11 mouse cellular contexts compared by ENCODE assay signal in genomic region chr17:45550253-45550652, GRCm38 (mm10). TPM values are rescaled to one million over a fixed set of nuclear protein-coding genes. Genes with fewer than 3 reads are reported as not detected.
DNase-seq lines count a peak whose midpoint lies in the region; ATAC-seq and TF ChIP-seq lines count a peak whose summit lies in the region.
"Had no signal": no experiment of that assay in that cellular context is flagged by ENCODE, and none has a peak within 500 bp of the region (broad histone marks: within the 10 kb centered on the region; RNA-seq: fewer than 3 reads in every experiment).

No protein-coding gene starts in this region.

- no peaks in the 10 kb centered on the region for H3K9me3 ChIP-seq in heart, postnatal 0 days (replicated peaks; ENCODE audit: control insufficient read depth, low read length)
- H3K9me3 ChIP-seq in forebrain, postnatal 0 days (ENCODE audit: low read length), result no peaks in the 10 kb centered on the region
- H3K9me3 ChIP-seq in midbrain, embryonic 10.5 days (replicated peaks), result no peaks in the 10 kb centered on the region

- no peak for TF ChIP-seq CTCF in heart, postnatal 0 days (IDR thresholded peaks at IDR 0.05; ENCODE audit: low read depth)
- no peak for TF ChIP-seq CTCF in forebrain, postnatal 0 days (IDR thresholded peaks at IDR 0.05; ENCODE audit: low read depth)
- no peak for TF ChIP-seq CTCF in lung, adult 2 months (IDR thresholded peaks at IDR 0.05; ENCODE audit: insufficient read depth, low read length)

- no peak overlapping the region for H3K9ac ChIP-seq in heart, postnatal 0 days (replicated peaks; ENCODE audit: low read depth, low read length)
- H3K9ac ChIP-seq in forebrain, postnatal 0 days, result peak overlapping the region; percentile 97

- peaks cover 63% of the 10 kb centered on the region for H3K27me3 ChIP-seq in heart, postnatal 0 days (ENCODE audit: control insufficient read depth, insufficient read depth, low read length)
- H3K27me3 ChIP-seq in forebrain, postnatal 0 days (ENCODE audit: insufficient read depth, low read length), result no peaks in the 10 kb centered on the region
- H3K27me3 ChIP-seq in midbrain, embryonic 10.5 days (ENCODE audit: low read depth, poor library complexity, severe bottlenecking), result peaks cover 44% of the 10 kb centered on the region

- 36% methylated on average over 5 of the region's 5 CpGs for WGBS in heart, postnatal 0 days
- 32% methylated on average over 5 of the region's 5 CpGs for whole genome bisulfite sequencing in forebrain, postnatal 0 days
- WGBS in midbrain, embryonic 10.5 days, result 31% methylated on average over 5 of the region's 5 CpGs
- WGBS in lung, adult 2 months, result 23% methylated on average over 5 of the region's 5 CpGs

- no peak overlapping the region for H3K4me3 ChIP-seq in heart, postnatal 0 days (ENCODE audit: low read depth, low read length)
- peak overlapping the region; percentile 88; the same call in 1 of the 2 replicates for H3K4me3 ChIP-seq in forebrain, postnatal 0 days (ENCODE audit: low read depth, low read length)
- peak overlapping the region; percentile 96 for H3K4me3 ChIP-seq in midbrain, embryonic 10.5 days
- H3K4me3 ChIP-seq in lung, adult 2 months (replicated peaks; ENCODE audit: extremely low read depth, low read depth, low read length), result no peak overlapping the region

- no peak for TF ChIP-seq POLR2A in lung, adult 2 months (IDR thresholded peaks at IDR 0.05; ENCODE audit: borderline replicate concordance, extremely low read depth, low read depth, low read length)

- DNase-seq in heart, postnatal 0 days (ENCODE audit: low spot score), result no peak
- DNase-seq in heart, adult 8-10 months (ENCODE audit: low spot score), result no peak
- peak; percentile 43 to 47 for DNase-seq in cerebellum, postnatal 25 days
- DNase-seq in forebrain, postnatal 0 days, result no peak
- peak; percentile 14 for DNase-seq in midbrain, embryonic 10.5 days (ENCODE audit: low spot score)
- DNase-seq in left cerebral cortex, adult 11 months (ENCODE audit: low spot score), result no peak
- DNase-seq in embryo, embryonic 11 days, result no peak
- DNase-seq in lung, adult 2 months, result no peak
- DNase-seq: adrenal gland, adult 8-10 months; kidney, adult 18-20 months had no signal

- no peak for TF ChIP-seq EP300 in heart, postnatal 0 days (IDR thresholded peaks at IDR 0.05; ENCODE audit: low read depth)

- H3K4me2 ChIP-seq in heart, postnatal 0 days (ENCODE audit: low read depth, low read length), result peak overlapping the region; percentile 99; the same call in 1 of the 2 replicates
- H3K4me2 ChIP-seq in forebrain, postnatal 0 days (ENCODE audit: low read depth), result peak overlapping the region; percentile 55

- H3K36me3 ChIP-seq in heart, postnatal 0 days (replicated peaks; ENCODE audit: control insufficient read depth, insufficient read depth, low read length), result no peaks in the 10 kb centered on the region
- H3K36me3 ChIP-seq in forebrain, postnatal 0 days (ENCODE audit: insufficient read depth), result peaks cover 17% of the 10 kb centered on the region
- peaks cover 9% of the 10 kb centered on the region for H3K36me3 ChIP-seq in midbrain, embryonic 10.5 days

- H3K4me1 ChIP-seq in heart, postnatal 0 days (ENCODE audit: control insufficient read depth, insufficient read depth), result peaks cover 16% of the 10 kb centered on the region
- H3K4me1 ChIP-seq in forebrain, postnatal 0 days (ENCODE audit: insufficient read depth), result peaks cover 8% of the 10 kb centered on the region
- H3K4me1 ChIP-seq in midbrain, embryonic 10.5 days, result peaks cover 61% of the 10 kb centered on the region
- H3K4me1 ChIP-seq in lung, adult 2 months (ENCODE audit: control insufficient read depth, insufficient read depth, low read length), result peaks cover 3% of the 10 kb centered on the region

- no peak for ATAC-seq in heart, postnatal 0 days (ENCODE audit: insufficient read depth, low read depth)
- no peak for ATAC-seq in forebrain, postnatal 0 days

- H3K27ac ChIP-seq in heart, postnatal 0 days (ENCODE audit: low read depth), result no peak overlapping the region
- peak overlapping the region; percentile 93; the same call in 1 of the 2 replicates for H3K27ac ChIP-seq in forebrain, postnatal 0 days (ENCODE audit: low read depth, low read length)
- H3K27ac ChIP-seq in midbrain, embryonic 10.5 days (replicated peaks), result peak overlapping the region; percentile 99
- H3K27ac ChIP-seq: macrophage had no signal

RNA-seq across cellular contexts. Expression of gene Tmem151b, which starts 0.8 kb away (rescaled TPM):
- total RNA-seq in heart, postnatal 0 days (2014; rRNA removed; ENCODE audit: low replicate concordance), result 0.73 and 0.95 TPM in 2 replicates
- 0.04 and 0.16 TPM in 2 replicates for polyA plus RNA-seq in heart, postnatal 0 days (2015; fragmentation: Nextera tagmentation; extraction: Ambion mirVana)
- total RNA-seq in heart, adult 8-10 months (2022), result under 1 TPM in 1 of 4 experiments, not detected in 3; 0.09 TPM
- 79.2 and 79.6 TPM in 2 replicates for total RNA-seq in forebrain, postnatal 0 days (2014; rRNA removed)
- polyA plus RNA-seq in forebrain, postnatal 0 days (2015; fragmentation: Nextera tagmentation; extraction: Ambion mirVana), result 32.2 and 33.7 TPM in 2 replicates
- polyA plus RNA-seq in midbrain, embryonic 10.5 days (2016; fragmentation: Nextera tagmentation; extraction: Ambion mirVana), result 7.0 and 10.2 TPM in 2 replicates
- 0.11 and 0.17 TPM in 2 replicates for polyA plus RNA-seq in lung, adult 2 months (2012; rRNA removed)

RNA-seq across cellular contexts. Expression of gene Nfkbie, which starts 5.2 kb away (rescaled TPM):
- total RNA-seq in heart, postnatal 0 days (2014; rRNA removed; ENCODE audit: low replicate concordance), result 1.2 and 3.0 TPM in 2 replicates
- polyA plus RNA-seq in heart, postnatal 0 days (2015; fragmentation: Nextera tagmentation; extraction: Ambion mirVana), result 1.7 and 1.9 TPM in 2 replicates
- 1 to 10 TPM in 3 of 4 experiments, under 1 TPM in 1; 0.65 to 1.5 (median 1.3) TPM for total RNA-seq in heart, adult 8-10 months (2022)
- total RNA-seq in forebrain, postnatal 0 days (2014; rRNA removed), result 2.8 and 3.1 TPM in 2 replicates
- 2.2 and 2.7 TPM in 2 replicates for polyA plus RNA-seq in forebrain, postnatal 0 days (2015; fragmentation: Nextera tagmentation; extraction: Ambion mirVana)
- polyA plus RNA-seq in midbrain, embryonic 10.5 days (2016; fragmentation: Nextera tagmentation; extraction: Ambion mirVana), result 8.6 and 9.2 TPM in 2 replicates
- polyA plus RNA-seq in lung, adult 2 months (2012; rRNA removed), result 7.2 and 7.8 TPM in 2 replicates

RNA-seq across cellular contexts. Expression of gene Slc35b2, which starts 13.4 kb away (rescaled TPM):
- 87.8 and 137 TPM in 2 replicates for total RNA-seq in heart, postnatal 0 days (2014; rRNA removed; ENCODE audit: low replicate concordance)
- 64.8 and 68.3 TPM in 2 replicates for polyA plus RNA-seq in heart, postnatal 0 days (2015; fragmentation: Nextera tagmentation; extraction: Ambion mirVana)
- total RNA-seq in heart, adult 8-10 months (2022), result 10 to 100 TPM; 23.1 to 27.9 (median 25.3) TPM
- total RNA-seq in forebrain, postnatal 0 days (2014; rRNA removed), result 80.9 and 87.0 TPM in 2 replicates
- polyA plus RNA-seq in forebrain, postnatal 0 days (2015; fragmentation: Nextera tagmentation; extraction: Ambion mirVana), result 83.8 and 89.6 TPM in 2 replicates
- 122 and 124 TPM in 2 replicates for polyA plus RNA-seq in midbrain, embryonic 10.5 days (2016; fragmentation: Nextera tagmentation; extraction: Ambion mirVana)
- polyA plus RNA-seq in lung, adult 2 months (2012; rRNA removed), result 89.9 and 102 TPM in 2 replicates

RNA-seq across cellular contexts. Expression of gene Hsp90ab1, which starts 22.8 kb away (rescaled TPM):
- 716 and 846 TPM in 2 replicates for total RNA-seq in heart, postnatal 0 days (2014; rRNA removed; ENCODE audit: low replicate concordance)
- 756 and 767 TPM in 2 replicates for polyA plus RNA-seq in heart, postnatal 0 days (2015; fragmentation: Nextera tagmentation; extraction: Ambion mirVana)
- total RNA-seq in heart, adult 8-10 months (2022), result 1,000 to 10,000 TPM; 1,121 to 1,613 (median 1,357) TPM
- 1,283 and 1,351 TPM in 2 replicates for total RNA-seq in forebrain, postnatal 0 days (2014; rRNA removed)
- polyA plus RNA-seq in forebrain, postnatal 0 days (2015; fragmentation: Nextera tagmentation; extraction: Ambion mirVana), result 1,258 and 1,497 TPM in 2 replicates
- 1,780 and 2,044 TPM in 2 replicates for polyA plus RNA-seq in midbrain, embryonic 10.5 days (2016; fragmentation: Nextera tagmentation; extraction: Ambion mirVana)
- 212 and 340 TPM in 2 replicates for polyA plus RNA-seq in lung, adult 2 months (2012; rRNA removed)

RNA-seq across cellular contexts. Expression of gene Tcte1, which starts 27.0 kb away (rescaled TPM):
- total RNA-seq in heart, postnatal 0 days (2014; rRNA removed; ENCODE audit: low replicate concordance), result not detected in 2 replicates
- polyA plus RNA-seq in heart, postnatal 0 days (2015; fragmentation: Nextera tagmentation; extraction: Ambion mirVana), result 0.11 TPM in 1 of 2 replicates, not detected in the other
- total RNA-seq in heart, adult 8-10 months (2022), result not detected
- 1.0 and 1.4 TPM in 2 replicates for total RNA-seq in forebrain, postnatal 0 days (2014; rRNA removed)
- 4.7 and 5.7 TPM in 2 replicates for polyA plus RNA-seq in forebrain, postnatal 0 days (2015; fragmentation: Nextera tagmentation; extraction: Ambion mirVana)
- 1.4 and 1.7 TPM in 2 replicates for polyA plus RNA-seq in midbrain, embryonic 10.5 days (2016; fragmentation: Nextera tagmentation; extraction: Ambion mirVana)
- polyA plus RNA-seq in lung, adult 2 months (2012; rRNA removed), result 10.8 and 11.0 TPM in 2 replicates
- total RNA-seq: adrenal gland, adult 8-10 months had no signal
- polyA plus RNA-seq: macrophage had no signal

Comparison
In these comparisons a context has a peak if more than half of its experiments do, and no peak if none do; other contexts are left out.
1. DNase-seq: peak in cerebellum, postnatal 25 days (2 of 2) and midbrain, embryonic 10.5 days (single experiment); none in heart, postnatal 0 days (single experiment), heart, adult 8-10 months (single experiment), forebrain, postnatal 0 days (single experiment), left cerebral cortex, adult 11 months (single experiment), embryo, embryonic 11 days (single experiment) and lung, adult 2 months (single experiment).
2. H3K4me3 ChIP-seq: peak in forebrain, postnatal 0 days (single experiment) and midbrain, embryonic 10.5 days (single experiment); none in heart, postnatal 0 days (single experiment) and lung, adult 2 months (single experiment).